Mouse (Mus musculus) ES-E14 (cell line): ENCODE measurements around the gene Mucl3. TPM values are rescaled to one million over a fixed set of nuclear protein-coding genes. Genes with fewer than 3 reads are reported as not detected.

Experiments used
- DNase-seq: peaks from one replicate; pipeline ENCODE4 v3.0.0-alpha.2; 2013; ENCODE audit warnings: low read depth, low spot score
- H3K27ac ChIP-seq: 2 replicates; pipeline ENCODE4 v1.5.1; 2012; ENCODE audit warnings: low read depth, mild to moderate bottlenecking, low read length, moderate library complexity, mixed read lengths; ENCODE audit not compliant: poor library complexity, insufficient read depth, severe bottlenecking
- H3K36me3 ChIP-seq: 2 replicates; pipeline ENCODE4 v1.6.1; 2012; ENCODE audit warnings: mild to moderate bottlenecking, low read length, moderate library complexity, mixed read lengths; ENCODE audit not compliant: control insufficient read depth, poor library complexity, insufficient read depth, severe bottlenecking
- H3K4me1 ChIP-seq, 2 experiments: fragments of 150-350 bp in 1 of 2; sonication (generic) in 1 of 2; 2 replicates each; pipeline ENCODE4 v1.6.1; 2012; ENCODE audit warnings: low read length in 2 of 2, mild to moderate bottlenecking in 1 of 2, mixed read lengths in 1 of 2; ENCODE audit not compliant: control insufficient read depth in 2 of 2, insufficient read depth in 2 of 2, poor library complexity in 1 of 2
- H3K4me3 ChIP-seq, 2 experiments: fragments of 150-350 bp in 1 of 2; sonication (generic) in 1 of 2; 2 replicates each; pipeline ENCODE4 v1.5.1; 2012; ENCODE audit warnings: low read length in 2 of 2, low read depth in 1 of 2, mild to moderate bottlenecking in 1 of 2, mixed read lengths in 1 of 2; ENCODE audit not compliant: insufficient read depth in 1 of 2, poor library complexity in 1 of 2, severe bottlenecking in 1 of 2
- H3K9ac ChIP-seq: 2 replicates; pipeline ENCODE4 v1.6.1; 2012; ENCODE audit warnings: low read depth, mild to moderate bottlenecking, low read length, mixed read lengths; ENCODE audit not compliant: poor library complexity, insufficient read depth, severe bottlenecking
- H3K9me3 ChIP-seq: fragments of 150-350 bp; sonication (generic); 2 replicates; pipeline ENCODE4 v1.6.1; 2012; ENCODE audit warnings: low read depth, mild to moderate bottlenecking, low read length; ENCODE audit not compliant: control insufficient read depth, insufficient read depth
- CHD2 ChIP-seq: IDR thresholded peaks from 2 replicates; pipeline ENCODE4 v1.6.1; 2014; ENCODE audit warnings: mild to moderate bottlenecking, low read depth, low read length, inconsistent platforms
- HCFC1 ChIP-seq: IDR thresholded peaks from 2 replicates; pipeline ENCODE4 v1.6.1; 2012; ENCODE audit warnings: low read length, inconsistent platforms, borderline replicate concordance; ENCODE audit not compliant: insufficient read depth
- MAFK ChIP-seq: IDR thresholded peaks from 2 replicates; pipeline ENCODE4 v1.6.1; 2014; ENCODE audit warnings: mild to moderate bottlenecking, low read depth, low read length, inconsistent platforms; ENCODE audit not compliant: insufficient read depth
- ZC3H11A ChIP-seq: IDR thresholded peaks from 2 replicates; pipeline ENCODE4 v1.6.1; 2012; ENCODE audit warnings: low read depth, mild to moderate bottlenecking, inconsistent platforms, low read length, borderline replicate concordance
- ZNF384 ChIP-seq: IDR thresholded peaks from 2 replicates; pipeline ENCODE4 v1.6.1; 2012; ENCODE audit warnings: low read depth, low read length, inconsistent platforms
- in situ Hi-C, 2 experiments: fragments of 600-800 bp; cut with MboI; formaldehyde crosslinking; loops; one replicate each; pipeline ENCODE4 v1.15.1; 2025; ENCODE audit warnings: low sequenced_read_pairs in 2 of 2, inconsistent platforms in 1 of 2; ENCODE audit not compliant: unreplicated experiment in 2 of 2
- total RNA-seq: library from RNA; depleted of rRNA; stranded (reverse); fragments of 300-350 nt; gene quantifications from 2 replicates; pipeline ENCODE4 v1.2.3, GENCODE M21; 2012

Mucl3 gene
- total RNA-seq, 1 experiment: 0.85 TPM

GRCm38 (mm10) chr17:35635202-35635601 lies 8.3 kb downstream of the Mucl3 start:
- TF ChIP-seq ZC3H11A (no peak), MAFK (no peak), HCFC1 (no peak), ZNF384 (no peak), CHD2 (no peak)
- Histone ChIP-seq H3K9ac (no peak overlapping the region), H3K4me3 (no peak overlapping the region), H3K36me3 (no peaks in the 10 kb centered on the region), H3K4me1 (peaks cover 0 to 3% of the 10 kb centered on the region in 2 experiments; a peak in 2 of 4 replicates), H3K9me3 (no peaks in the 10 kb centered on the region), H3K27ac (no peak overlapping the region)
- in situ Hi-C loops: no loop called here
- no peak for DNase-seq

- in situ Hi-C loops: no loop called here
Measured at GRCm38 (mm10) chr17:35633992-35634391, 9.5 kb downstream of the Mucl3 start.

GRCm38 (mm10) chr17:35626537-35626936 lies 17.0 kb downstream of the Mucl3 start, which contains the start of gene Gm9573:
Gene Gm9573, minus strand, starts transcription at chr17:35626637.
- Histone ChIP-seq H3K9me3 (peaks cover 4% of the 10 kb centered on the region; the same call in 1 of the 2 replicates), H3K36me3 (no peaks in the 10 kb centered on the region), H3K4me3 (no peak within 1 kb of the TSS), H3K4me1 (no peaks in the 10 kb centered on the region), H3K9ac (no peak within 1 kb of the TSS), H3K27ac (no peak within 1 kb of the TSS)
- in situ Hi-C loops: no loop called here
- TF ChIP-seq MAFK: no peak
- TF ChIP-seq HCFC1: no peak
- TF ChIP-seq ZNF384: no peak
- TF ChIP-seq ZC3H11A: no peak
- TF ChIP-seq CHD2: no peak
- DNase-seq: no peak

More at GRCm38 (mm10) chr17:35633992-35634391, 9.5 kb downstream of the Mucl3 start:
- TF ChIP-seq ZC3H11A: no peak
- no peak overlapping the region for H3K9ac ChIP-seq
- H3K27ac ChIP-seq: no peak overlapping the region
- H3K9me3 ChIP-seq: no peaks in the 10 kb centered on the region
- H3K36me3 ChIP-seq: no peaks in the 10 kb centered on the region
- no peak for DNase-seq
- H3K4me3 ChIP-seq: no peak overlapping the region
- peaks cover 0 to 3% of the 10 kb centered on the region in 2 experiments; a peak in 2 of 4 replicates for H3K4me1 ChIP-seq

- Histone ChIP-seq H3K27ac (no peak overlapping the region), H3K4me3 (no peak overlapping the region), H3K9ac (no peak overlapping the region), H3K36me3 (no peaks in the 10 kb centered on the region), H3K4me1 (no peaks in the 10 kb centered on the region; a peak in 1 of 4 replicates), H3K9me3 (no peaks in the 10 kb centered on the region)
- no peak for DNase-seq
- no peak for TF ChIP-seq MAFK
- TF ChIP-seq CHD2: no peak
- in situ Hi-C loops: no loop called here
Measured at GRCm38 (mm10) chr17:35617127-35617526, 26.4 kb downstream of the Mucl3 start.

GRCm38 (mm10) chr17:35601736-35602354 lies 41.6 kb downstream of the Mucl3 start:
- peaks cover 8% of the 10 kb centered on the region for H3K9me3 ChIP-seq
- no peak for TF ChIP-seq HCFC1
- no peak for TF ChIP-seq ZC3H11A
- no peak for TF ChIP-seq MAFK
- no peak for TF ChIP-seq CHD2
- no peak for TF ChIP-seq ZNF384
- no peak overlapping the region for H3K4me3 ChIP-seq
- in situ Hi-C loops: no loop called here
- no peak overlapping the region for H3K27ac ChIP-seq
- H3K4me1 ChIP-seq: no peaks in the 10 kb centered on the region
- DNase-seq: no peak
- no peaks in the 10 kb centered on the region for H3K36me3 ChIP-seq
- no peak overlapping the region for H3K9ac ChIP-seq
